Mouse (Mus musculus): ENCODE measurements at regions not wholly inside any gene's neighbourhood (a gene's known extent, or its start where the extent isn't known, plus 50 kb on each side); places are given as distances from the start of the nearest gene placed in this dataset.
"Not testable (repeated sequence)": the region's sequence is repeated elsewhere in the genome, so short reads cannot be mapped to it uniquely, and the experiment has no call there.

GRCm38 (mm10) chr6:143464907-143465537, 298.0 kb downstream of the Etnk1 start:
- H3K4me1 ChIP-seq (ENCODE audit: control insufficient read depth, insufficient read depth, low read length), result no peaks in the 10 kb centered on the region
- WGBS, result 72% methylated on average over 12 of the region's 12 CpGs
- DNase-seq, result no peak
- TF ChIP-seq POLR2A (IDR thresholded peaks at IDR 0.05; ENCODE audit: borderline replicate concordance, extremely low read depth, low read depth, low read length) (no peak), CTCF (IDR thresholded peaks at IDR 0.05; ENCODE audit: insufficient read depth, low read length) (peak; percentile 83)
- no peak overlapping the region for H3K4me3 ChIP-seq (replicated peaks; ENCODE audit: extremely low read depth, low read depth, low read length)

GRCm38 (mm10) chr6:143472676-143473075, 305.7 kb downstream of the Etnk1 start:
- not testable (repeated sequence) for H3K4me3 ChIP-seq (replicated peaks; ENCODE audit: extremely low read depth, low read depth, low read length); DNase-seq; H3K4me1 ChIP-seq (ENCODE audit: control insufficient read depth, insufficient read depth, low read length)
- 94% methylated on average over 12 of the region's 12 CpGs for WGBS

- no peak for DNase-seq
- WGBS, result 88% methylated on average over 5 of the region's 5 CpGs
- TF ChIP-seq CTCF (IDR thresholded peaks at IDR 0.05; ENCODE audit: insufficient read depth, low read length), result no peak
- TF ChIP-seq POLR2A (IDR thresholded peaks at IDR 0.05; ENCODE audit: borderline replicate concordance, extremely low read depth, low read depth, low read length), result no peak
- H3K4me3 ChIP-seq (replicated peaks; ENCODE audit: extremely low read depth, low read depth, low read length), result no peak overlapping the region
- H3K4me1 ChIP-seq (ENCODE audit: control insufficient read depth, insufficient read depth, low read length), result peaks cover 2% of the 10 kb centered on the region; the same call in 1 of the 2 replicates
Observed at GRCm38 (mm10) chr6:143474396-143474795, 307.4 kb downstream of the Etnk1 start.

GRCm38 (mm10) chr6:143475296-143475695, 308.3 kb downstream of the Etnk1 start:
- Histone ChIP-seq H3K4me1 (ENCODE audit: control insufficient read depth, insufficient read depth, low read length) (peaks cover 2% of the 10 kb centered on the region; the same call in 1 of the 2 replicates), H3K4me3 (replicated peaks; ENCODE audit: extremely low read depth, low read depth, low read length) (no peak overlapping the region)
- WGBS, result 56% methylated on average over 7 of the region's 7 CpGs
- no peak for TF ChIP-seq POLR2A (IDR thresholded peaks at IDR 0.05; ENCODE audit: borderline replicate concordance, extremely low read depth, low read depth, low read length)
- DNase-seq, result no peak

- DNase-seq, result no peak
- Histone ChIP-seq H3K4me3 (replicated peaks; ENCODE audit: extremely low read depth, low read depth, low read length) (no peak overlapping the region), H3K4me1 (ENCODE audit: control insufficient read depth, insufficient read depth, low read length) (peaks cover 2% of the 10 kb centered on the region; the same call in 1 of the 2 replicates)
- 94% methylated on average over 2 of the region's 2 CpGs for WGBS
- no peak for TF ChIP-seq POLR2A (IDR thresholded peaks at IDR 0.05; ENCODE audit: borderline replicate concordance, extremely low read depth, low read depth, low read length)
- no peak for TF ChIP-seq CTCF (IDR thresholded peaks at IDR 0.05; ENCODE audit: insufficient read depth, low read length)
Observed at GRCm38 (mm10) chr6:143477396-143477795, 310.4 kb downstream of the Etnk1 start.

GRCm38 (mm10) chr6:143479239-143479638, 312.2 kb downstream of the Etnk1 start:
- no peak for DNase-seq
- 29% methylated on average over 7 of the region's 7 CpGs for WGBS
- TF ChIP-seq CTCF (IDR thresholded peaks at IDR 0.05; ENCODE audit: insufficient read depth, low read length) (no peak), POLR2A (IDR thresholded peaks at IDR 0.05; ENCODE audit: borderline replicate concordance, extremely low read depth, low read depth, low read length) (no peak)
- Histone ChIP-seq H3K4me1 (ENCODE audit: control insufficient read depth, insufficient read depth, low read length) (peaks cover 2% of the 10 kb centered on the region; the same call in 1 of the 2 replicates), H3K4me3 (replicated peaks; ENCODE audit: extremely low read depth, low read depth, low read length) (no peak overlapping the region)

GRCm38 (mm10) chr6:143479701-143480388, 312.8 kb downstream of the Etnk1 start:
- Histone ChIP-seq H3K4me1 (ENCODE audit: control insufficient read depth, insufficient read depth, low read length) (no peaks in the 10 kb centered on the region), H3K4me3 (replicated peaks; ENCODE audit: extremely low read depth, low read depth, low read length) (no peak overlapping the region)
- no peak for TF ChIP-seq CTCF (IDR thresholded peaks at IDR 0.05; ENCODE audit: insufficient read depth, low read length)
- TF ChIP-seq POLR2A (IDR thresholded peaks at IDR 0.05; ENCODE audit: borderline replicate concordance, extremely low read depth, low read depth, low read length), result no peak
- WGBS, result 37% methylated on average over 6 of the region's 6 CpGs
- no peak for DNase-seq

GRCm38 (mm10) chr6:143482272-143482671, 315.3 kb downstream of the Etnk1 start:
- no peak overlapping the region for H3K4me3 ChIP-seq (replicated peaks; ENCODE audit: extremely low read depth, low read depth, low read length)
- TF ChIP-seq CTCF (IDR thresholded peaks at IDR 0.05; ENCODE audit: insufficient read depth, low read length) (0 out of 2 replicates have a peak, but pooled peaks have one; percentile 20), POLR2A (IDR thresholded peaks at IDR 0.05; ENCODE audit: borderline replicate concordance, extremely low read depth, low read depth, low read length) (no peak)
- 84% methylated on average over 4 of the region's 4 CpGs for WGBS

GRCm38 (mm10) chr6:143482868-143483267, 315.8 kb downstream of the Etnk1 start:
- TF ChIP-seq CTCF (IDR thresholded peaks at IDR 0.05; ENCODE audit: insufficient read depth, low read length) (no peak), POLR2A (IDR thresholded peaks at IDR 0.05; ENCODE audit: borderline replicate concordance, extremely low read depth, low read depth, low read length) (no peak)
- no peaks in the 10 kb centered on the region for H3K4me1 ChIP-seq (ENCODE audit: control insufficient read depth, insufficient read depth, low read length)
- no peak overlapping the region for H3K4me3 ChIP-seq (replicated peaks; ENCODE audit: extremely low read depth, low read depth, low read length)
- WGBS, result 85% methylated on average over 6 of the region's 6 CpGs
- DNase-seq, result no peak

More at GRCm38 (mm10) chr6:143482272-143482671, 315.3 kb downstream of the Etnk1 start:
- no peak for DNase-seq
- H3K4me1 ChIP-seq (ENCODE audit: control insufficient read depth, insufficient read depth, low read length), result no peaks in the 10 kb centered on the region

- no peak overlapping the region for H3K4me3 ChIP-seq (replicated peaks; ENCODE audit: extremely low read depth, low read depth, low read length)
- WGBS, result 95% methylated on average over 6 of the region's 6 CpGs
- DNase-seq, result no peak
- H3K4me1 ChIP-seq (ENCODE audit: control insufficient read depth, insufficient read depth, low read length), result no peaks in the 10 kb centered on the region
- TF ChIP-seq CTCF (IDR thresholded peaks at IDR 0.05; ENCODE audit: insufficient read depth, low read length) (no peak), POLR2A (IDR thresholded peaks at IDR 0.05; ENCODE audit: borderline replicate concordance, extremely low read depth, low read depth, low read length) (no peak)
Observed at GRCm38 (mm10) chr6:143484941-143485340, 317.9 kb downstream of the Etnk1 start.

All from lung, adult 2 months (tissue).